Mouse (Mus musculus) embryonic stem cell, embryonic (primary cell): ENCODE data around the gene Nup210.

Experiments used
- CTCF ChIA-PET, 4 experiments: fragments of 300-600 bp in 2 of 4; fragments of 350-600 bp in 2 of 4; sonication (Branson Sonifier 250); formaldehyde crosslinking; loops; one replicate each; lab custom pipeline; 2022; ENCODE audit warnings: inconsistent platforms in 2 of 4; lab: Charles Lee
- POLR2A ChIA-PET, 4 experiments: fragments of 300-600 bp in 2 of 4; fragments of 350-600 bp in 2 of 4; sonication (Branson Sonifier 250); formaldehyde crosslinking; loops; one replicate each; lab custom pipeline; 2022; ENCODE audit warnings: antibody characterized with exemption in 4 of 4, inconsistent platforms in 1 of 4; lab: Charles Lee

Nup210 gene

GRCm38 (mm10) chr6:91092216-91092899, 24.3 kb downstream of the Nup210 start:
- ChIA-PET POLR2A (interaction anchor here in 1 of 4 experiments (2.1 kb wide), 1 partner anchor 10 kb away, joined by 10 read pairs; no protein-coding TSS in a partner anchor), CTCF (interaction anchor here in 1 of 4 experiments (0.6 kb wide), 1 partner anchor 37 kb away, joined by 3 read pairs; no protein-coding TSS in a partner anchor)

- ChIA-PET CTCF (interaction anchor here (0.6 to 2.1 kb wide), 30 partner anchors 10 to 348 kb away, joined by 3 to 12 read pairs (median 3); partner anchors contain the start of gene Iqsec1 (in 1 of the 4)), POLR2A (interaction anchor here in 2 of 4 experiments (0.6 to 1.6 kb wide), 12 partner anchors 9 to 261 kb away, joined by 3 to 6 read pairs (median 3); partner anchors contain the start of genes Nup210 (in 2 of the 2) and Iqsec1 (in 1 of the 2))
Measured at GRCm38 (mm10) chr6:91085114-91085892, 31.3 kb downstream of the Nup210 start.

- CTCF ChIA-PET, result interaction anchor here in 2 of 4 experiments (0.6 to 1.8 kb wide), 4 partner anchors 20 to 473 kb away, joined by 3 to 6 read pairs (median 4); no protein-coding TSS in a partner anchor
- POLR2A ChIA-PET, result interaction anchor here in 2 of 4 experiments (0.6 to 1.7 kb wide), 5 partner anchors 20 to 116 kb away, joined by 3 to 5 read pairs (median 3); no protein-coding TSS in a partner anchor
Measured at GRCm38 (mm10) chr6:91080033-91080432, 36.6 kb downstream of the Nup210 start.

GRCm38 (mm10) chr6:91076249-91076648, 40.4 kb downstream of the Nup210 start:
- ChIA-PET CTCF (interaction anchor here in 1 of 4 experiments (4.1 kb wide), 1 partner anchor 17 kb away, joined by 20 read pairs; no protein-coding TSS in a partner anchor), POLR2A (interaction anchor here in 2 of 4 experiments (1.3 to 2.3 kb wide), 2 partner anchors 11 kb away, joined by 3 to 7 read pairs; no protein-coding TSS in a partner anchor)

DNA sequence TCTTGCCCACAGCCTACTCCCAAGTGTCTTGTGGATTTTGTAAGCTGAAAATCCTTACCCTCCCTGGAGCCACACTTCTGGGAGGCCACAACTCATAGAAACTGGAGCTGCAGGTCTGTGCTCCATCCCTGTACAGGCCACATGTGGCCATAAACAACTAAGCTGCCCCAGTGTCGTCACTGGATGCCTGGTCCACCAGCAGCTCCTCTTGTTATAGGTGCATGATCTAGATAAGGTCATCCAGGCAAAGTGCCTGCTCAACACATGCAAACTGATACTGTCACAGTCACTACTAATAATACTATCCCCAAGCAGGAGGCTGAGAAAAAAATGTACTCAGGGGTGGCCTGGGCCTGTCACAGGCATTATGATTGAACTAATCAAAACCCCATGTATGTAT, 48.1 kb downstream of the Nup210 start:
- CTCF ChIA-PET, result interaction anchor here in 2 of 4 experiments (0.5 to 1.0 kb wide), 3 partner anchors 8 to 344 kb away, joined by 3 to 4 read pairs (median 4); no protein-coding TSS in a partner anchor
- POLR2A ChIA-PET, result interaction anchor here in 1 of 4 experiments (0.6 kb wide), 1 partner anchor 11 kb away, joined by 3 read pairs; no protein-coding TSS in a partner anchor

GRCm38 (mm10) chr6:91067048-91067447, 49.6 kb downstream of the Nup210 start:
- CTCF ChIA-PET, result interaction anchor here in 2 of 4 experiments (0.5 to 1.6 kb wide), 3 partner anchors 45 to 632 kb away, joined by 4 to 5 read pairs (median 4); no protein-coding TSS in a partner anchor
- POLR2A ChIA-PET, result interaction anchor here in 3 of 4 experiments (0.5 to 1.2 kb wide), 3 partner anchors 9 to 61 kb away, joined by 3 to 5 read pairs (median 3); no protein-coding TSS in a partner anchor

DNA sequence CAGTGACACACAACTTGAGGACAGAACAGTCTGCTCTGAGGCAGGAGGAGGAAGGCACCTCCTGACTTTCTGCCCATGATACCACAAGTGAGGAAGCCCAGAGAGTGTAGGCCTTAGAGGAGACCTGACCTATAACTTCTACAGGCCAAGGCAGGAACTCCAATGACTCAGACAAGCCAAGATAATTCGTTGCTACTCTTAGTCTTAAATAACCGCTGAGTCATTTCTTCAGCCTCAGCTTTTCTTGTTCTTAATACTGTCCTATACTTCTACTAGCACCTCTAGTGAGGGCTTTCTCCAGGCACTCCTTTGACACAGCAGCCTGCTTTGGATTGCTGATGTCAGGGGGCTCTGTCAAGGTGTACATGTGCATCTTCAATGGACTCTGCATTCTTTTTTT, 55.3 kb downstream of the Nup210 start:
- POLR2A ChIA-PET, result interaction anchor here in 1 of 4 experiments (0.6 to 1.3 kb wide), 2 partner anchors 72 to 80 kb away, joined by 3 read pairs; partner anchors contain the start of gene Iqsec1
- CTCF ChIA-PET, result interaction anchor here in 2 of 4 experiments (0.7 to 2.9 kb wide), 4 partner anchors 15 to 65 kb away, joined by 3 to 10 read pairs (median 8); no protein-coding TSS in a partner anchor

GRCm38 (mm10) chr6:91059711-91060110, 56.9 kb downstream of the Nup210 start:
- POLR2A ChIA-PET, result interaction anchor here in 3 of 4 experiments (0.7 to 3.4 kb wide), 11 partner anchors 10 to 241 kb away, joined by 3 to 9 read pairs (median 3); partner anchors contain the start of gene Iqsec1 (in 1 of the 3)
- CTCF ChIA-PET, result interaction anchor here (0.5 to 2.9 kb wide), 72 partner anchors 9 to 1097 kb away, joined by 3 to 20 read pairs (median 4); partner anchors contain the start of genes Iqsec1 (in 3 of the 4), Hdac11 (in 1 of the 4) and Nup210 (in 1 of the 4)

GRCm38 (mm10) chr6:91057989-91058388, 58.6 kb downstream of the Nup210 start:
- ChIA-PET POLR2A (interaction anchor here in 2 of 4 experiments (0.7 to 3.4 kb wide), 7 partner anchors 10 to 625 kb away, joined by 3 to 9 read pairs (median 4); no protein-coding TSS in a partner anchor), CTCF (interaction anchor here (0.6 to 2.9 kb wide), 8 partner anchors 9 to 392 kb away, joined by 3 to 10 read pairs (median 4); no protein-coding TSS in a partner anchor)

DNA sequence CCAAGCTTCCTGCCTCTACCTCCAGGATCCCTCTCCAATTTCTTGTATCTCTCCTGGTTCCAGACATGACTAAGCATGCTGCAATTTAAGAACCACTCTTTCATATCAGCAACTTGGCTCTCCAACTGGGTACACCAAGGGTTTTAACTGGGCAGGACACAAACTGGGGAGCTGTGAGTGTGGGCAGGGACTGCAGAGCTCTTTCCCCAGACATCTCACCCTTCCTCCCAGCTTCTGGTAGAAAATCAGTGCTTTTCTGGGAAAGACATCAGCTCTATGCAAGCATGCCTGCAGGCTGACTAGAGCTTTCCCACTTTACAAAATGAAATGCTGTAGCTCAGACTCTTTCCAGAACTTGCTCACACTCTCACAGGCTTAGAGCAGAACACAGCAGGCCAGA, 60.3 kb downstream of the Nup210 start:
- ChIA-PET POLR2A (interaction anchor here in 2 of 4 experiments (1.0 to 1.7 kb wide), 5 partner anchors 9 to 67 kb away, joined by 3 to 4 read pairs (median 3); partner anchors contain the start of genes Iqsec1 (in 1 of the 2) and Nup210 (in 1 of the 2)), CTCF (interaction anchor here in 2 of 4 experiments (0.6 to 1.3 kb wide), 3 partner anchors 17 to 237 kb away, joined by 3 to 12 read pairs (median 3); no protein-coding TSS in a partner anchor)

DNA sequence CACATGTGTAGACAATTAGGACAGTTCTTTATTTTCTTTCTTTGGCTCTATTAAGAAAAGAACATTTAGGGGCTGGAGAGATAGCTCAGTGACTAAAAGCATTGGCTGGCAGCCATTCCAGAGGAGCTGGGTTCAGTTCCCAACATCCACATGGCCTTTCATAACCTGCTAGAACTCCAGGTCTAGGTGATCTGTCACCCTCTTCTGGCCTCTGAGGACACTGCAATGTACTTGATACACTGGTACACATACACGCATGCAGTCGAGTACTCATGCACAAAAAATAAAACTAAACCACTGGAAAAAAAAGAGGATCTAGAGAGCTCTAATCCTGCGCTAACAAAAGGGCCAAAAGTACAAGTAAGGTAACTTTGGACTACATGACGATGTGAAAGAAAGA, 64.1 kb downstream of the Nup210 start:
- ChIA-PET POLR2A (interaction anchor here in 3 of 4 experiments (0.6 to 1.8 kb wide), 9 partner anchors 8 to 739 kb away, joined by 3 to 6 read pairs (median 3); no protein-coding TSS in a partner anchor), CTCF (interaction anchor here in 3 of 4 experiments (0.6 to 2.1 kb wide), 7 partner anchors 9 to 234 kb away, joined by 3 to 8 read pairs (median 3); partner anchors contain the start of gene Iqsec1 (in 1 of the 3))

DNA sequence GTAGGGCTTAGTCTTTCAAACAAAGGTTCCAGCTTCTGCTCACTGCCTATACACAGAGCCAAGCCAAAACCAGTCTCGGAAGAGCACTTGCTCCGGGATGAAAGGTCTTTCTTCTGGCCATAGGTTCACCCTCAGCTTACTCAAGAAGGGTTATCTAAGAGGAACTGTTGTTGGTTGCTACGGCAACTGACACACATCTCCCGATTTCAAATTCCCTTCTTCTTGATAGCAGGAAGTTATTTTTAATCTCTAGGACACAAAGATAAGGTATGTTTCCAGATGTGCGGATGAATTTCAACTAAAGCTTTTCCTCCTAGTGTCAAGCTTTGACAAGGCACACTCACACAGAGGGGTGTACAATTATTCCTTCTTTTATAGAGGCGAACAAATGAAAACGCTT, 68.6 kb downstream of the Nup210 start:
- POLR2A ChIA-PET, result interaction anchor here in 1 of 4 experiments (1.5 to 1.7 kb wide), 2 partner anchors 8 to 10 kb away, joined by 3 to 4 read pairs; no protein-coding TSS in a partner anchor
- CTCF ChIA-PET, result interaction anchor here in 2 of 4 experiments (0.5 to 1.2 kb wide), 2 partner anchors 11 to 223 kb away, joined by 3 read pairs; no protein-coding TSS in a partner anchor

GRCm38 (mm10) chr6:91047434-91047833, 69.2 kb downstream of the Nup210 start:
- CTCF ChIA-PET, result interaction anchor here in 3 of 4 experiments (0.5 to 1.4 kb wide), 3 partner anchors 12 to 224 kb away, joined by 3 to 4 read pairs (median 3); partner anchors contain the start of gene Iqsec1 (in 1 of the 3)
- POLR2A ChIA-PET, result interaction anchor here in 1 of 4 experiments (1.5 to 1.7 kb wide), 2 partner anchors 9 to 11 kb away, joined by 3 to 4 read pairs; no protein-coding TSS in a partner anchor

DNA sequence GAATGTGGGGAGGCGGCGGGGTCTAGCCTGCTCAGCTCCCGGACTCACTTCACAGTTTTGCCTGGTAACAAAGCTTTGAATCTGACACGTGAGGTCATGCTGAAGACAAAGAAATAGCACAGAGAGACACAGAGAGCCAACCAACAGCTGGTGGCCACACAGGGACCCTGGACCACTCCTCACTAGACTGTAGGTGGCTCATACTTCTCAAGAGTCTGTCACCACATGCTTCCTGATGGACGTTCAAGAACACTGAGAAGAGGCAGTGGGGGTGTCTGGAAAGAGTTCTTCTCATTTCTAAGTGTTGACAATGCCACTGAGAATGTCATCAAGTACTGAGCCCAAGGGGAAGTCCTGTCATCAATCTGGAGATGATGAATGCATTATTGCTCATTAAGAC, 70.4 kb downstream of the Nup210 start:
- CTCF ChIA-PET, result interaction anchor here in 2 of 4 experiments (0.6 to 2.4 kb wide), 4 partner anchors 14 to 280 kb away, joined by 3 to 10 read pairs (median 6); partner anchors contain the start of gene Iqsec1 (in 1 of the 2)
- POLR2A ChIA-PET, result interaction anchor here in 2 of 4 experiments (0.8 to 1.5 kb wide), 5 partner anchors 11 to 80 kb away, joined by 3 read pairs; no protein-coding TSS in a partner anchor

DNA sequence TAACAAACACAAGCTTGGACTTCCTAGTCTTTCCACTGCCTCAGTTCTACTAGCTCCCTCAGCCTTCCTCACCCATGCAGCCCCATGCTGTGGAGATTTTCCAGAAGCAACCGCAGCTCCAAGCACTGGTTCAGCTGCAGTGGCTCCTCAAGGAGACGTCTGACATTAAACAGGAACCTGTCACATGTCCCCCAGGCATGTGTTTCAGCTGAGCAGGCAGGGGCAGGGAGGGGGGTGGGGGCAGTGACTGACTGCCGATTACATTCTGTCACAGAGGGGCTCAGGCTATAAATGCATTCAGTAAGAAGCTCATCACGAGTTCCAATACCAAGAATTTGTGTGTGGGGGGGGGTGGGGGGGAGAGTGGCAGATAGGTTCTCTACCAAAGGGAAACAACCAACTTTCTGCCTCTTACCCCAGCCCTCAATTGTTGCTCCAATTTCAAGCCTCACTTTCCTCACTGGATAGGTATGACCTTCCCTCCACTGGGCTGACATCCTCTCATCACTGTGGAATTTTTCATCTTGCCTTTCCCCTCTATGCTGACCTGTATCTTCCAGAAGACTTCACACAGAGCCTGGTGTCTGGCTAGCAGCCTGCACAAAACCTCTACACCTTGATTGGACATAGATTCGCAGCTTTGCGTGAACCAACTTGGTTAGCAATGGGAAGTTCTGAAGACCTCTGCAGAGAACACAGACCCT, 71.8 kb downstream of the Nup210 start:
- ChIA-PET CTCF (interaction anchor here (0.8 to 2.4 kb wide), 4 partner anchors 14 to 16 kb away, joined by 3 to 10 read pairs (median 8); no protein-coding TSS in a partner anchor), POLR2A (interaction anchor here (0.6 to 2.9 kb wide), 8 partner anchors 8 to 916 kb away, joined by 3 to 9 read pairs (median 3); partner anchors contain the start of gene Iqsec1 (in 1 of the 4))
